Mouse (Mus musculus): ENCODE results near the gene Pinlyp.

GRCm38 (mm10) chr7:24501492-24501891 lies 44.4 kb downstream of the Pinlyp start:
- peak; percentile 63 for TF ChIP-seq CTCF (IDR thresholded peaks at IDR 0.05; ENCODE audit: low read depth)
- TF ChIP-seq EP300 (optimal IDR thresholded peaks at IDR 0.05) = no peak
